Mouse (Mus musculus) c-Kit-positive CD71-negative TER-119-negative erythroid progenitor cells, embryonic 14.5 days (primary cell): ENCODE results near the gene Lman2.

Source experiments
- DNase-seq: peaks from one replicate; pipeline ENCODE4 v3.0.0-alpha.2; 2013; ENCODE audit warnings: low read depth

The Lman2 gene

DNA sequence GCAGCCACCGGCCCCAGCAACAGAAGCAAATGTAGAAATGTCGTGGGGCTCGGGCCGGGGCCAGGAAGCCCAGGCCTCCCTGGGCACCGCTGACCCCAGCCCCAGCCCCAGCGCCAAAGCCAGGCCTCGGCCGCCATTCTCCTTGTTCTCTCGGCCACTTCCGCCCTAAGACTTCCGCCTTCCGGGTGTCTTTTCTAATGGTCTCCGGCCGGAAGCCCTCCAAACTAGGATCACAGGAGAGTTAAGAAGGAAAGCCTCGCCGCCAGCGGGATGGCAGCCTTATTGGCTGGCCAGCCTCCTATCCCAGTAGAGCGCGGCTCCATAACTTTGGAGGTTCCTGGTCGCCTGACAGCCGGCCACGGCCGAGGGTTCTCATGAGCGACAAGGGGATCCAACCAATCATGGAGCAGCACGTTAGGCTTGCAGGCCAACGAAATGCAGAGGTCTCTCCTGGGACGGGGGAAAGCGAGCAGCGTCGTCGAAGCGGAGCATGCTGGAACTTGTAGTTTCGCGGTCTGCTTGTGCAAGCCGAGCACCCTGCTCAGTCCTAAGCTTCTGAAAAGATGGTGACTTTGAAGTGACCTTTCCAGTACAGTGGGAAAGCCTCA, at the start of gene Lman2:
Lman2 (minus strand) TSS at position 331 of the 608 bp plus-strand sequence.
- DNase-seq = peak; percentile 93

DNA sequence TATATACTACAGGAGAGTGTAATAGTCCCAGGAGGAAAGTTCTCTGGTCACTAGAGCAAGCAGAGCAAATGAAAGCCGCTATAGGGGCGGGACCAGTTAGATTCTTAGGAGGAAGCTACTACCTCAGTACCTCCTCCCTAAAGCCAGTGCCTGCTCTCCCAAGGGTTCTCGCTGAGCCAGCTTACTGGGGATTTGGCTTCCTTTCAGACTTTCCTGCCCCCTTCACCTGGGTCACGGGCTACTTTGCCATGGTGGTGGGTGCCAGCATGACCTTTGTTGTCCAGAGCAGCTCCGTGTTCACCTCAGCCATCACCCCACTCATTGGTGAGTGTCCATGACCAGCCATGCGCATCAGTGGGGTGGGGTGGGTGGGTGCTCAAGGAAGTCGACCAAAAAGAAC, 49.2 kb upstream of the Lman2 start:
- DNase-seq = no peak

DNA sequence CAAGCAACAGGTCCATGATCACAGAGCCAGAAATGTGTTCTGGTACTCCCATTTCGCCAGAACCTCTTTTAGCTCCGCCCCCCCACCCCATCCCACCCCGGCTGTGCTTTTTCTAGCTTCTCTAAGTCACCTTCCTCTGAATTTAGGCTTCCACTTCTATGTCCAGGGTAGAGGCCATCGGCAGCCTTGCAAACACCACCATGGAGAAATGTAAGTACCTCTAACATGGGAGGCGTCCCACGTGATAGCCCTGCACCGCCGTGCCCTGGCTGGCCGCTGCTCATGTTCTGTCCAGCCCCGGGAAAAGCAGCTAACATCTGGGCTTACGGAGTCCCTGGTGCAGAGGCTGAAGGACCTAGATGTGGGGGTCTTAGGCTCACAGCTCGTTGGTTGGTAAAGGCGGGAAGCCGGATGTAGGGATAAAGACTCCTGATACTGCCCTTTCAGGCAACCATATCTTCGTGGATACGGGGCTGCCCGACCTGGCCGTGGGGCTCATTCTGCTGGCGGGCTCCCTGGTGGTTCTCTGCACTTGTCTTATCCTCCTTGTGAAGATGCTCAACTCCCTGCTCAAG, 46.0 kb upstream of the Lman2 start:
- DNase-seq = no peak

DNA sequence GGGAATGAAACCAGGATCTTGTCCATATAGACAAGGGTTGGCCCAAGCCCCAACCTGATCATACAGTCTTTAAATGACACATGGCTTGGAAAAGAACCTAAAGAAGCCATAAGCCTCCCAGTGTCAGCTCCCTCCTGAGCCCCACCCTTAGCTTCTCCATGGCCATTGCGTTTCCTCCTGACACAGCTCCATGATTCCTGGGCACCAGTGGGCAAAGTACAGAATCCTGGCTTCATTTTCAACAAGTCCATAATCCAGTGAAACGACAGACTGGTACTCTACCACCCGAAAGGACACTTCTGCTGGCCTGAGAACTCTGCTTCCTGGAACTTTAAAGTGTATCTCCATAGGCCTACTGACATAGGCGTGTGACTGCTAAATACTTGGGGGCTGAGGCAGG, 44.8 kb upstream of the Lman2 start:
- no peak for DNase-seq

DNA sequence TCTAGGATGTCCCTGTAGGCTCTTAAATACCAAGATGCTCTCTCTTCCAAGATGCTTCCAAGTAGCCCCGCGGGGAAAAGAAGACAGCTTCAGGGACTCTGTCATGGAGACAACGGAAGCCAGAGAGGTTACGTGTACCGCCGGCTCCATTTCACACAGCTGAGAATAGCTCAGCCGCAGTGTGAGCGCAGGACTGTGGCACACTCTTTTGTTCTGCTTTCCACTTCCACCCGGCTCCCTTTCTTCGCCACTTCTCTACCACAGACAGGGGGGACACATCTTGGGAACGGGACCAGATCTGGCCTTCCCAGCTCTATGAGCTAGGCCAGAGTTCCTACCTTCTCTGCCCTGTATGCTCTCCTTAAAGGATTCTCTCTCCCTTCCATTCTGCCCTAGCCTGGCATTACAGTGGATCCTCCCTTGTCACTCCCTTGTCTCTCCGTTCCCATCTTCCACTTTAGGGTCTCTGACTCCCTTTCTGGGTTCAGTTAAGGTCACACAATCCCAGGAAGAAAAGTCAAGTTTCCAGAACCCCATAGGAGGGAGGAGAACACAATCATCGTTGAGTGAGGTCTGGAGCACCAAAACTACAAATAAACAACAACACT, 43.3 kb upstream of the Lman2 start:
- no peak for DNase-seq

DNA sequence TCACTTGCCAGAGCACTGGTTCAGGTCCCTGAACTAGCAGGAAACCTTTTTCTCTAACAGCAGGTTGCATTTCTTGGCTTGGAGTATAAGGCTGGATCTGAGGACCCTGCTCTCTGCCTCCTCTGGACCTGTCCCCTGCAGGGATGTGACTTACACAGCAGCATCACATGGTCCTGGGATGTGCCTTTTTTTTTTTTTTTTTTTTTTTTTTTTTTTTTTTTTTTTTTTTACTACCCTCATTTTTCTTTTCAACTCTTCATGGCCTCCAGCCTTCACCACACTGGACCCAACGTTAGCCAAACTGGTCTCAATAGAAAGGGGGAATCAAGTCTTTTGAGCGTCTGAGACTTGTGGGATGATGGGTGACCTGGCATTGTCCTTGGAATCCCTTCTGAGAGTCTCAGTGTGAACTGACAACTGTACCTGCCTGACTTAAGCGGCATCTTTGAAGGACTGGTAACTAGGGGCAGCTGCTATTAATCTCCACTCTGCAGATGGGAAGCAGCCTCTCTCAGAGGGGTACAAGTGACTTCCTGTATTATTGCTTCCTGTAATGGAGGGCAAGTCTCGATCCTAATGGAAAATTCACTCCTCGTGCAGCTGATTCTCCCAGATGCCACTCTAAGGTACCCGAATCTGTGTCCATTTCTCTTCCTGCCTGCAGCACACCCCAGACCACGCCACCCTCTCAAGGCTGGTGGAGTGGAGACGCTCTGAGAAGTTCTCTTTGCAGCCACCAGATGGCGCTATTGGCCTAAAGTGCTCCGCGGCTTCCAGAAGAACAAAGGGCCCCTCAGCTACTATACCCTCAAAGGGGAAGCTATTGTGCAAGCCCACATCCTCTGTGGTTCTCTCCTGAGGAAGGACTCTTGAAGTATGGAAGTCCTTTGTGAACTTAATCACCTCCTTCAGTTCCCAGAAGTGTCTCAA, 42.5 kb upstream of the Lman2 start:
- peak; percentile 86 for DNase-seq

DNA sequence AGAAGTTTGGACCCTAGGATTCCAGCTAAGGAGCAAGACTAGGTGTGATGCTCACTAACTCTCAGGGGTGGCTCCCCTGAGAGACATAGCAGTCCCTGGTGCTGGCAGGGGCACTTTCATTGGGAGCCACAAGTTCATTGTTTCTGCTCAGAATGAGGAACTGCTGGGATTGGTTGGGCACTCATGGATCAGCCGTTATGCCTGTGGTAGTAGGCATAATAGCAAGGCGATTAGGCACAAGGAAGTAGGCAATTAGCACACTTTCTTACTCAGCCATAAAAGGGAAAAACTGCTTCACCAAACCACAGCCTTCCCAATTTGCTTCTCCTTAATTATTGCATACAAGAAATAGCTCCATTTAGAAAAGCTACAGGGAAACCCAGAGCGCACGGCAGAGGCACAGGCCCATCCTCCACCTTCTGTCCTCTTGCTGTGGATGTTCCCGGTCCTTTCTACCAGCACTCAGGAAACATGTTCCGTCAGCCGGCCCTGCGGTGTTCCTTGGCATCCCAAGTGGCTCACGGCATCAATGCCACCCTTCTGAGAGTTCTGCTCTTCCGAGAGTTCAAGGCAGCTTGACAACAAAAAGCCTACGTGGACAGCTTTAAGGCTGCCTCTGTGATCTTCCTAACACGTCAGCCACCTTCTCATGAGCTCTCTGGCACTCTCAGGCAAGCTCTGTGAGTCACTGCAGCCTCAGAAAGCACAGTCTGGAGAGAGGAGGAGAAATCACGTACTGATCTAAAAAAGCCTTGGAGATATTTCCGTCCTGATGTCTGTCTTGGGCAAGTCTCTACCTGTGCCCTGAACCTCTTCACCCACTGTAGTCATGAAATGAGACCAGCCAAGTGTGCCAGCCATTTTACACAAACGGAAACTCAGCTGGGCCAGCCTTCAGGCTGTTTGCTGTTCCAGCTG, 41.6 kb upstream of the Lman2 start:
- no peak for DNase-seq

DNA sequence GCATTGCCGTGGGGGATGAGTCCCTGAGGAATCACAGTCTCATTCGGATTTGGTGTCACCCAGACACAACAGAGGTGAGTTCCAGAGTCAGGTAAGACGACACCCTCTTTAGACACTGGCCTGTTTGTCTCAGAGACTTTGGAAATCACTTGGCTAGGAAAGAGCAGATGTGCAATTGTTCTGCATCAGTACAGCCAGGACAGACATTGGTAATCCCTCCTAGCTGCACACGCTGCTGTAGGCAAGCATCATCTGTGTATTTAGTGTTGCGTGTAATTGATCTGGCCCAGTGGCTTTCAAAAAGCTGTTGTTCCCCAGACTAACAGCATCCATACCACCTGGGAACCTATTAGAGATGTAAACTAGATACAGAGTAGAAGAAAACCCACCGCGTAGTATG, 40.7 kb upstream of the Lman2 start:
- no peak for DNase-seq

DNA sequence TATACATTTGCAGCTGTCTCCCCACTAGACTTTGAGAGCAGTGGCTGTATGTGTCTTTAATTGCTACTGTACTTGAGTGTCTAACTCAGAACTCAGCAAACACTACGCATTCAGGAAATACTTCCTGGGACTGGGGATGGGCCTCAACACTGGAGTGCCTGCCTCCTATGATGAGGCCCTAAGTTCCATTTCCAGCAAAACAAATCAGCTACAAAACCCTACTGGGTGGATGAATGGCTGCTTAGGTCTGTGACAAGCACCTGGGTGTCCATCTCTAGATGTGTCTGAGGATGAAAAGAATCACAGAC, 37.4 kb upstream of the Lman2 start:
- no peak for DNase-seq

DNA sequence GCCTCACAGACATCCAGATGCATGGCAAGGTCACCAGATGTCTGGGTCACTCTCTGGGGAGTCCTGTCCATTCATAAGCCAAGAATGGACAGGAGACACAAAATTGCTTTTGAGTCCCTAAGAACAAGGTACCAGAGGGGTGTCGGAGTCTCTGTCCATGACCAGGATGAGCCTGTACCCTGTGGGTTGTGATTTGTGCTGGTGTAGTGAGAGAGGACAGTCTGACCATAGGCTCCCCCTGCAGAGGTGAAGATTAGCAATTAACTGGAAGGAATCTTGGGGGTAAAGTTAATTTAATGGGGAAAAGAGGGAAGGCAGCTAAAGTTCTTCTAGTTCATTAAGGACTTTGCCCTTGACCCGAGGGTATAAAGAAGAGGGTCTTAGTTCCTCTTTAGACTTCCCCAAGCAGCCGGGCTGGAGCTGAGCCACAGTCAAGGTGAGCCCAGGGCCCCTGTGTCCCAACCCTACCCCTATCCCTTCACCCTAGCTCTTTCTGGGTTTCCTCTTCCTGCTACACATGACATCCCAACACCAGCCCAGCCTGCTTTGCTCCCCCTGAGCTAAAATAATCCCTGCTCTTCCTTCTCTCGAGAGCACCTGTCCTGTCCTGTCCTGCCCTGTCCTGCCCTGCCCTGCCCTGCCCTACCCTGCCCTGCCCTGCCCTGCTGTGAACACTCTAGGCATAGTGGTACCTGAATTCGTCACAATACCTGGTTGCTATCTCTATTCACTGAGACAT, 36.9 kb upstream of the Lman2 start:
- no peak for DNase-seq

DNA sequence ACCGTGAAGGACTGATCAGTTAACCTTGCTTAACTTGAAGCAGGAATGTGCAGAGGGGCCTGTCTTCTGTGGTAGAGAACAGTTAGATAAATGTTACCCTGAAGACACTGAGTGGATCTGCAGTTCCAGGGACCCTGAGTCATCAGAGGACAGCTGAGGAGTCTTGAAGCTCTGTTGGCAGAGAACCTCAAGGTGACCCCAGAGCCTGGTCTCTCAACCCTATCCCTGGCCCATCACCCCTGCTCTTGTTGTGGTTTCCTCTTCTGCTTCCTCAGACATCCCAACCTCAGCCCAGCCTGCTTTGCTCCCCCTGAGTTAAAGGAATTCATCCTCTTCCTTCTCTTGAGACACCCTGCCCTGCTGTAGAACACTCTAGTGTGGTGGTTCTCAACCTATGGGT, 35.5 kb upstream of the Lman2 start, which contains the start of gene Slc34a1:
Slc34a1 (plus strand) TSS at position 100 of the 400 bp plus-strand sequence.
- DNase-seq = no peak

DNA sequence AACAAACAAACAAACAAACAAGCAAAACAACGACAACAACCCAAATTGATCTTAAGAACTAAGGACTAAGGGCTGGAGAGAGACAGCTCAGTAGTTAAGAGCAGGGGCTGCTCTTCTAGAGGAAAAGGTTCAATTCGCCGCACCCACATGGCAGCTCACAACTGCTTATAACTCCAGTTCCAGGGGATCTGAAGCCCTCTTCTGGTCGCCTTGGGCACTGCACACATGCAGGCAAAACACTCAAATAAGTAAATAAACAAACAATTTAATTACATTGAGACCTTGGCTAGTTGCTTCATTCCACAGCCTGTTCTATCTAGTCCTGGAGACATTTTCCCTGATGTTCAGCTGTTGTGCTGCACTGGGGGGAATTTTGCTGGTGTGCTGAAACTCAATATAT, 30.4 kb upstream of the Lman2 start:
- DNase-seq = no peak

DNA sequence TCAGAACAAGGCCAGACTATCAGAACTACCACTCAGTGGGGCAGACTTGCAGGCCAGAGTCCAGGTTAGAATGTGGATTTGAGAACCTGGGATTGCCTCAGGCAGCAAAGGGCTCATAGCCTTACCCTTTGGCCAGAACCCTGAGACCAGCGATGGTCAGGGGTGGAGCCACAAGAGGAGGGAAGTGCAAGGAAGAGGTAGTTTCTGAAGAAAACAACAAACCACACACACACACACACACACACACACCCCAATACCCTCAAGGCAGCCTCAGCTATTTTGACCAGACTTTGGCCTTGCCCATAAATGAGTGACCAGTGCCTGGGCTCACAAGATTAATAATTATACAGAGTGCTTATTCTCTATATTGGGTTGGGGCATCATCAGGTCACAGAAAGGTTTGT, 29.0 kb upstream of the Lman2 start:
- DNase-seq = no peak

DNA sequence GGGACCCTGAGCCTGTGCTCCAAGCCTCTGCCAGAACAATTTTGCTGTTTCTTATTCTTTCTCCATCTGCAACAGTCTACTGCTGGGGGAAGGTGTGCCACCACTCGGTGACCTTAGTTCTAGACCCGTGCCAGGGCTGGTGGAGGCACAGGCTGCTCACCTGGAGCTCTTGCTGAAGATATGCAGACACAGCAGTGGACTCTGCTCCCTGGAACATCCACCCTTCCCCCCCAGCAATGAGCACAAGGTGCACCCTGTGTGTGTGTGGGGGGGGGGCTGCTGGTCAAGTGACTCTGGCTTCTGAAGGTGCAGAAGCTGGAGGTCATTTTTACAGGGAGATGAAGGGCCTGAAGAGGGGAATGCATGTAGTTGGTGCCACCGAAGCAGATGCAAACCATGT, 28.1 kb upstream of the Lman2 start:
- DNase-seq = no peak

DNA sequence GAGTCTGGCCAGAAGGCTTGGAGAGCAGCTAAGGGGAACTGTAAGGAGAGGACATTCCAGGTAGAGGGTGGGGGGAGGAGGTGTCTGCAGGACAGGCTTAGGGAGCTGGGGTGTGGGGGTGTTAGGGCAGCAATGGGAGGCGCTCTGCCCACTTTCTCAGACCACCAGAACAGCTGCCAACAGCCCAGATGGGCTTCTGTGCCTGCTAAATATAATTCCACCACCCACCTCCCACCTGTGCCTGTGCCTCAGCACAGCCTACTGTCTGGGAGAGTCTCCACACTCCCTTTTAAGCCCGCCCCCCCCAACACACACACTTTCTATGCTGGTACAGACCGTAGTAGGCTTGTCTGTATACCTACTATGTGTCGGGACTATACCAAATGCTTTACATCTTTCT, 19.2 kb upstream of the Lman2 start:
- DNase-seq = no peak

DNA sequence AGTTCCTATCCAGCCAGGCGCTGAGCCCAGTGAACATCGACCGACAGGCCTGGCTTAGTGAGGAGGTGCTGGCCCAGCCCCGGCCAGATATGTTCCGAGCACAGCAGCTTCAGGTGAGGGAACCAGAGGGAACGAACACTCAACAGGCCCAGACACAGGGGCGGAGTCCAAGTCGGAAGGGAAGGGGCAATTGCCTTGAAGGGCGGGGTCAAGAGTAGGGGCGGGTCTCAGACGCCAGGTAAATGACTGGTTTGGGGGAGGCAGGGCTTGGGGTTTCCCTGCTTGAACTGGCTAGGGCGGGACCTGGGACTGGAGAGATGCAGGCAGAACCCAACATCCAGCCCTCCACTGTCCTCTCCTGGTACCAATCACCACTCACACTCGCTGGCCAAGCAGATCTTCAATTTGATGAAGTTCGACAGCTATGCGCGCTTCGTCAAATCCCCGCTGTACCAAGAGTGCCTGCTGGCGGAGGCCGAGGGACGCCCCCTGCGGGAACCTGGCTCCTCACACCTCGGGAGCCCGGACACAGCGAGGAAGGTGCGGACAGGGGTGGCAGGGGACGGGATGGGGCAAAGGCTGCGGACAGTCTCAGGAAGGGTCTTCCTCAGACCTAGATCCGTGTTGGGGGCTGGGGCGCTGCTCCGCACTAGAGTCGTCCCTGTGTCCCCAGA, 16.5 kb upstream of the Lman2 start:
- no peak for DNase-seq

DNA sequence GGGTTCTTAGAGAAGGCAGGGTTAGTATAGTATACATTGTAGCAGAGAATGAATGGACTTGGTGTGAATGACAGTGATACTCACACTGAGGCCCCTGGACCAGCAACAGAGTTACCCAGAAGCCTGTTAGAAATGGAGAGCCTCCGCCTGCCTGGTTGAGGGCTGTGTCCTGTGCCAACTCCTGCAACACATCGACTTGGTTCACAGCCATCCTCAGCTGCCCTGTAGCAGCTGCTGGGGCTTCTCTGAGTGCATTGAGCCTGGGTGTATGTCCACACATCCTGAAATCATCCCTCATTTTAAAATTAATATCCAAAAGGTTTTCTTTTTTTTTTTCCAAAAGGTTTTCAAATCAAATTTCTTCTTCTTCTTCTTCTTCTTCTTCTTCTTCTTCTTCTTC, 13.3 kb upstream of the Lman2 start:
- DNase-seq = no peak

DNA sequence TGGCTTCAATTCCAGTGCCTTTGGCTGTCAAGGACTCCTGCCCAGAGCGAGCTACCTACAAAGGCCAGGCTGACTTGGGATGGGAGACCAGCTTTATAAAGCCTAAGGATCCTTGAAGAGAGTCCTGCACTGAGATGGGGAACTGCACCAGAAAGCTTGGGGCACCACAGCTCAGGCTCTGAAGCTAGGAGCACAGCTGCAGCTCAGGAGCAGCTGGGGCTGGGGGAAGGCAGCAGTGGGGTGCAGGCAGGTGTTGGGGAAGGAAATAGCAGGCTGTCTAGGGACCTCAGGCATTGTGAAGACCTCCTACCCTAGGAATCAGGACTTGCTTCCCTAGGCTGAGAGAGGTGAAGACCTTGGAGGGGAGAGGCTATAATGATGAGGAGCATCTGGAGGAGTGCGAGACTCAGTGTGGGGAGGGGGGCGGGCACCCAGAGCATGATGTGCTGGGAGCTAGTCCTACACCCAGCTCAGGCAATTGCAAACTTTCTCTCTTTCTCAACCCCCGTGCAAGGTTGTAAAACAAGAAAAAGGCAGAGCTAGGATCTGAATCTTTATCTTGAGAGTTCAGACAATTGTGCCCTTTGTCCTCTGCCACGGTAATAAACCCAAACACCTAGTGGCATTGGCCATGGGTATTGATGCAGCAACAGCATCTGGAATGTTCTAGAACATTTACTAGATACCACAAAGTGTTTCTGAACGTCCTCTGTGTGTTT, 11.8 kb upstream of the Lman2 start:
- no peak for DNase-seq

DNA sequence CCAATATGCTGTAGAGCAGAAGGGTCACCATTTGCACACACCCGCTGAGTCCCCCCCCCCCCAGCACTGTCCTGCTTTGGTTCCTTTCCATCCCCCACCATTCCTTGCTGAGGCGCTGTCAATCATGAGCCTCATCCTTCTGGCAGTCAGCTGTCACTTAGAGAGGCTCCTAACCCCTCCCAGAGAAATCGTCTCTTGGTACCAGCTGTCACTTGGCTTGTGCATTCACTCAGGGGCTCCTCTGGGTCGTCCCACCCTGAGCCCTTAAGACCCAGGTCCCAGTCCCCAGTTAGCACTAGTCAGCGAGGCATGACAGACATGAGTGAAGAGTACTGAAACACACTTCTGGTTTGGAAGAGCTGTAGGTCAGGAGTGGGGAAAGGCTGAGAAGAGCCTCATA, 9.2 kb upstream of the Lman2 start:
- no peak for DNase-seq
